8 mouse cellular contexts compared by ENCODE assay signal in the genomic region with DNA sequence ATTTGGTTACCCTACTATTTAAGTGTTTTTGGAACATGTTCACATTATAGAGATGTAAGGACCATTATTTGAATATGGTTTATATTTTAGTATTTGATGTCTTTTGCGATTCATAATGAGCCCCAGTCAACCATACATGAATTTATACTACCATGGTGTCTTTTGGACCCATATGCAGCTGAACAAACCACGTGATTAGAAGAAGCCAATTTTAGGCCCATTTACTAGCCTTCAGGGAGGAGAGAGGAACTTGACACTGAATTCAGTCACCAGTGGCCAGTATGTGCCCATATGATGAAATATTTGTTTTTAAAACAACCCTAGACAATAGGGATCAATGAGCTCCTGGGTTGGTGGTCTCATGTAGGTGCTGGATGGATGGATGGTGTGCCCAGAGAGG. TPM values are rescaled to one million over a fixed set of nuclear protein-coding genes. Genes with fewer than 3 reads are reported as not detected.
A peak's percentile ranks its signal among the peaks of the same experiment; 100 is the strongest.
DNase-seq lines count a peak whose midpoint lies in the region; ATAC-seq and TF ChIP-seq lines count a peak whose summit lies in the region.

No protein-coding gene starts in this region.

- DNase-seq in heart, adult 9 months (ENCODE audit: low spot score in 2 of 2) = no peak
- no peak for DNase-seq in intestine, embryonic 14.5 days (ENCODE audit: low spot score)
- DNase-seq in thymus, adult 18-20 months = no peak
- DNase-seq in adipocyte (ENCODE audit: low spot score) = no peak
- DNase-seq in layer of hippocampus, adult 11-12 months (ENCODE audit: low spot score) = no peak

- H3K4me1 ChIP-seq in heart, embryonic 13.5 days = peaks cover 28% of the 10 kb centered on the region
- H3K4me1 ChIP-seq in bone marrow macrophage, adult 2 months (ENCODE audit: control insufficient read depth, insufficient read depth, low read length) = peaks cover 38% of the 10 kb centered on the region
- H3K4me1 ChIP-seq in intestine, embryonic 14.5 days (replicated peaks; ENCODE audit: control insufficient read depth, insufficient read depth, low read length) = peaks cover 17% of the 10 kb centered on the region
- peaks cover 26% of the 10 kb centered on the region for H3K4me1 ChIP-seq in midbrain, embryonic 16.5 days (ENCODE audit: control insufficient read depth, insufficient read depth, low read length)

- H3K27me3 ChIP-seq in heart, embryonic 13.5 days (replicated peaks) = no peaks in the 10 kb centered on the region
- H3K27me3 ChIP-seq in intestine, embryonic 14.5 days (replicated peaks; ENCODE audit: control insufficient read depth, insufficient read depth, low read length) = no peaks in the 10 kb centered on the region
- 0 out of 2 replicates have a peak, but pooled peaks cover 3% of the 10 kb centered on the region for H3K27me3 ChIP-seq in midbrain, embryonic 16.5 days (ENCODE audit: control insufficient read depth, insufficient read depth, low read depth, low read length)

- 88% methylated on average over 2 of the region's 2 CpGs for WGBS in heart, embryonic 13.5 days
- 90% methylated on average over 2 of the region's 2 CpGs for WGBS in intestine, embryonic 14.5 days
- 87% methylated on average over 2 of the region's 2 CpGs for WGBS in midbrain, embryonic 16.5 days

- peaks cover 22% of the 10 kb centered on the region for H3K36me3 ChIP-seq in heart, embryonic 13.5 days
- peaks cover 14% of the 10 kb centered on the region for H3K36me3 ChIP-seq in intestine, embryonic 14.5 days (ENCODE audit: control insufficient read depth, insufficient read depth, low read length)
- H3K36me3 ChIP-seq in midbrain, embryonic 16.5 days (ENCODE audit: control insufficient read depth, insufficient read depth, low read length) = peaks cover 8% of the 10 kb centered on the region

- ATAC-seq in heart, embryonic 13.5 days (ENCODE audit: extremely low read depth, insufficient number of reproducible peaks, low FRiP score, low TSS enrichment) = no peak
- ATAC-seq in intestine, embryonic 14.5 days (replicated peaks; ENCODE audit: low FRiP score, low TSS enrichment, low read depth) = no peak
- no peak for ATAC-seq in midbrain, embryonic 16.5 days

- H3K9ac ChIP-seq in heart, embryonic 13.5 days = no peak overlapping the region
- no peak overlapping the region for H3K9ac ChIP-seq in intestine, embryonic 14.5 days (ENCODE audit: low read length)
- no peak overlapping the region; the same call in 1 of the 2 replicates for H3K9ac ChIP-seq in midbrain, embryonic 16.5 days (ENCODE audit: low read depth, low read length)

- H3K4me2 ChIP-seq in heart, embryonic 13.5 days = peak overlapping the region; percentile 95
- H3K4me2 ChIP-seq in intestine, embryonic 14.5 days (ENCODE audit: low read length) = peak overlapping the region; percentile 71
- peak overlapping the region; percentile 59 for H3K4me2 ChIP-seq in midbrain, embryonic 16.5 days (ENCODE audit: low read length)

- peak overlapping the region; percentile 80 for H3K4me3 ChIP-seq in heart, embryonic 13.5 days
- peak overlapping the region; percentile 56 for H3K4me3 ChIP-seq in bone marrow macrophage, adult 2 months (ENCODE audit: insufficient read depth, low read length)
- peak overlapping the region; percentile 79 for H3K4me3 ChIP-seq in intestine, embryonic 14.5 days (ENCODE audit: low read depth, low read length)
- no peak overlapping the region for H3K4me3 ChIP-seq in midbrain, embryonic 16.5 days (ENCODE audit: low read depth, low read length)

- TF ChIP-seq POLR2A in bone marrow macrophage, adult 2 months (IDR thresholded peaks at IDR 0.05; ENCODE audit: borderline replicate concordance, low read depth, low read length) = no peak

- no peak for TF ChIP-seq CTCF in bone marrow macrophage, adult 2 months (IDR thresholded peaks at IDR 0.05; ENCODE audit: low read depth, low read length)

- H3K27ac ChIP-seq in heart, embryonic 13.5 days (replicated peaks) = peak overlapping the region; percentile 87
- peak overlapping the region; percentile 95 for H3K27ac ChIP-seq in bone marrow macrophage, adult 2 months (ENCODE audit: insufficient read depth, low read depth, low read length)
- peak overlapping the region; percentile 82 for H3K27ac ChIP-seq in intestine, embryonic 14.5 days (ENCODE audit: low read depth)
- no peak overlapping the region for H3K27ac ChIP-seq in midbrain, embryonic 16.5 days (ENCODE audit: low read length)

- no peaks in the 10 kb centered on the region for H3K9me3 ChIP-seq in heart, embryonic 13.5 days
- no peaks in the 10 kb centered on the region for H3K9me3 ChIP-seq in intestine, embryonic 14.5 days (ENCODE audit: control insufficient read depth, low read length)
- no peaks in the 10 kb centered on the region for H3K9me3 ChIP-seq in midbrain, embryonic 16.5 days (replicated peaks; ENCODE audit: control insufficient read depth, low read length, poor library complexity, severe bottlenecking)

RNA-seq across cellular contexts. Expression of gene Preb, which starts 0.7 kb away (rescaled TPM):
- 79.6 and 90.0 TPM in 2 replicates for polyA plus RNA-seq in heart, embryonic 13.5 days (2015; fragmentation: Nextera tagmentation; extraction: Ambion mirVana)
- 131 and 140 TPM in 2 replicates for polyA plus RNA-seq in bone marrow macrophage, adult 2 months (2012; ENCODE audit: insufficient read depth, insufficient read length, missing spikeins)
- polyA plus RNA-seq in intestine, embryonic 14.5 days (2014; fragmentation: Nextera tagmentation; extraction: Ambion mirVana) = 110 and 119 TPM in 2 replicates
- polyA plus RNA-seq in midbrain, embryonic 16.5 days (2015; fragmentation: Nextera tagmentation; extraction: Ambion mirVana) = 102 and 105 TPM in 2 replicates

RNA-seq across cellular contexts. Expression of gene Tcf23, which starts 7.6 kb away (rescaled TPM):
- 0.06 and 0.16 TPM in 2 replicates for polyA plus RNA-seq in heart, embryonic 13.5 days (2015; fragmentation: Nextera tagmentation; extraction: Ambion mirVana)
- not detected in 2 replicates for polyA plus RNA-seq in bone marrow macrophage, adult 2 months (2012; ENCODE audit: insufficient read depth, insufficient read length, missing spikeins)
- 0.42 and 0.68 TPM in 2 replicates for polyA plus RNA-seq in intestine, embryonic 14.5 days (2014; fragmentation: Nextera tagmentation; extraction: Ambion mirVana)
- not detected in 2 replicates for polyA plus RNA-seq in midbrain, embryonic 16.5 days (2015; fragmentation: Nextera tagmentation; extraction: Ambion mirVana)

RNA-seq across cellular contexts. Expression of gene Cgref1, which starts 15.4 kb away (rescaled TPM):
- 3.9 and 4.7 TPM in 2 replicates for polyA plus RNA-seq in heart, embryonic 13.5 days (2015; fragmentation: Nextera tagmentation; extraction: Ambion mirVana)
- not detected in 2 replicates for polyA plus RNA-seq in bone marrow macrophage, adult 2 months (2012; ENCODE audit: insufficient read depth, insufficient read length, missing spikeins)
- 10.3 and 14.2 TPM in 2 replicates for polyA plus RNA-seq in intestine, embryonic 14.5 days (2014; fragmentation: Nextera tagmentation; extraction: Ambion mirVana)
- polyA plus RNA-seq in midbrain, embryonic 16.5 days (2015; fragmentation: Nextera tagmentation; extraction: Ambion mirVana) = 68.2 and 86.8 TPM in 2 replicates

RNA-seq across cellular contexts. Expression of gene Khk, which starts 39.6 kb away (rescaled TPM):
- 10.2 and 11.7 TPM in 2 replicates for polyA plus RNA-seq in heart, embryonic 13.5 days (2015; fragmentation: Nextera tagmentation; extraction: Ambion mirVana)
- 29.8 and 38.9 TPM in 2 replicates for polyA plus RNA-seq in bone marrow macrophage, adult 2 months (2012; ENCODE audit: insufficient read depth, insufficient read length, missing spikeins)
- 21.6 and 21.9 TPM in 2 replicates for polyA plus RNA-seq in intestine, embryonic 14.5 days (2014; fragmentation: Nextera tagmentation; extraction: Ambion mirVana)
- 9.6 and 9.9 TPM in 2 replicates for polyA plus RNA-seq in midbrain, embryonic 16.5 days (2015; fragmentation: Nextera tagmentation; extraction: Ambion mirVana)

RNA-seq across cellular contexts. Expression of gene Emilin1, which starts 47.6 kb away (rescaled TPM):
- 166 and 168 TPM in 2 replicates for polyA plus RNA-seq in heart, embryonic 13.5 days (2015; fragmentation: Nextera tagmentation; extraction: Ambion mirVana)
- polyA plus RNA-seq in bone marrow macrophage, adult 2 months (2012; ENCODE audit: insufficient read depth, insufficient read length, missing spikeins) = 29.1 and 37.2 TPM in 2 replicates
- polyA plus RNA-seq in intestine, embryonic 14.5 days (2014; fragmentation: Nextera tagmentation; extraction: Ambion mirVana) = 187 and 209 TPM in 2 replicates
- polyA plus RNA-seq in midbrain, embryonic 16.5 days (2015; fragmentation: Nextera tagmentation; extraction: Ambion mirVana) = 11.7 and 12.3 TPM in 2 replicates
